Mouse (Mus musculus) testis, postnatal 14 days (tissue): ENCODE data around the gene 1500015O10Rik.

Experiments
- DNase-seq: peaks from one replicate; pipeline ENCODE4 v3.0.0; 2021; ENCODE audit warnings: low spot score

Gene 1500015O10Rik

DNA sequence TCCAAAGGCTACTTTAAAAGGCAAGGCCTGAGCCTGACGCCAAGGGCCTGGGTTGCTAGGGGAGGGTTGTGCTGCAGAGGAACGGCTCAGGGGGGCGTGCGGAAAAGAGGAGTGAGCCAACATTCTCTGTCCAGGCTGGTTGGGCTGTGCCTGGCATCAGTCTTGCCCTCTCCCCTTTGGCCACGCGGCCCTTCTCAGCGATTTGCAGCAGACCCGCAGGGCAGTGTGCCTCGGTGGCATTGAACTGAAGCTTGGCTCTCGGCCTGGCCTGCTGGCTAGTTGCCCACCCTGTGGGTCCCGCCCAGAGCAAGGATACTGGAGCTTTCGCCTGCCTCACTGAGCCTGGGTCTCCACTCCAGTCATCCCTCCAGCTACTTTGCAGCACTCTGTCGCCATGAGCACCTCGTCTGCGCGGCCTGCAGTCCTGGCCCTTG is at the start of gene 1500015O10Rik:
1500015O10Rik (plus strand) TSS at position 112 of the 434 bp plus-strand sequence.
- DNase-seq = peak; percentile 33

DNA sequence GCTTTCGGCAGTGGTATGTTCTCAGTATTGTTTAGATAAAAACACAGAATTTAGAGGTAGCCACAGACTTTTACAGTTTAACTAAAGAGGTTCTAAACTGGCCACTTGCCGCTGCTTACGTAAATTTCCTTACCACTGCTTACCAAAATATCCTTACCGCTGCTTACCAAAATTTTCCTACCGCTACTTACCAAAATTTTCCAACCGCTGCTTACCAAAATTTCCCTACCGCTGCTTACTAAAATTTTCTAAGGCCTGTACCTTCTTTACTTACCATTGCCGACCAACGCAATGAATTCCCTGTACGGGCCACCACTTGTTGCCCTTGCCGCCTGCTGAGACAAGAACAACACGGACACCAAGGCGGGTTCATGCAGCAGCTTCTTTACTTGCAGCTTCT is 40.4 kb upstream of the 1500015O10Rik start:
- DNase-seq = no peak

DNA sequence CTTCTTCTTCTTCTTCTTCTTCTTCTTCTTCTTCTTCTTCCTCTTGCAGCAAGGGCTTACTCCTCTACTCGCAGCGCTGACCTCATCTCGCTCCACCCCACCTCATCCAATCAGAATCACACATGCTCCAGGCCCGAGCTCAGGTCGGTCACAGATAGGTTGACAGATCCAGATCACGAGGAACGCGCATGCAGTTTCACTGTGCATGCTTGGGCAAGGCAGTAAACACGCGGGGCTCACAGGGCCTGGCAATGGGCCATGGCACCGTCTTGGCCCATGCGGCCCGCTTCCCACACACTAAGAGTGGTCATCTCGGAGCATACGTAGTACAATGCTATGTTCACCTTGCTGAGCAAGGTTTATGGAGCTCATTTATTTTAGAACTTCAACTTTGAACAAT is 39.9 kb upstream of the 1500015O10Rik start:
- no peak for DNase-seq

DNA sequence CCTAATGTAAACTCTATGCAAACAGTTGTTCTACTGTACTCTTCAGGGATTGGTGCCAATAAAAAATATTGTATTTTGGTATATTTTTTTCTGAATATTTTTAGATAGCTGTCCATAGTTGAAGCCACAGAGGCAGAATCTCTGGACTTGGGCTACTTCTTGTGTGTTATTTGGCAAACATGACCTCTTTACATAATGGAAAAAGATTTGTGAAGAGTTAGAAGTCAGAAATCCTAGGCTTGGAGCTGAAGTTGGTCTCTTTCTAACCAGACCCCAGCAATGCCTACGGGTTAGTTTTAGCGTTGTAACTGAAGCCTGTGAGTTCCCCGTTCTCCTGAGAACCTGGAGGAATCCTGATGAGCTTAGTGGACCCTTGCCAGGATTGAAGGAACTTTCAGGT is 36.3 kb upstream of the 1500015O10Rik start:
- DNase-seq = no peak

DNA sequence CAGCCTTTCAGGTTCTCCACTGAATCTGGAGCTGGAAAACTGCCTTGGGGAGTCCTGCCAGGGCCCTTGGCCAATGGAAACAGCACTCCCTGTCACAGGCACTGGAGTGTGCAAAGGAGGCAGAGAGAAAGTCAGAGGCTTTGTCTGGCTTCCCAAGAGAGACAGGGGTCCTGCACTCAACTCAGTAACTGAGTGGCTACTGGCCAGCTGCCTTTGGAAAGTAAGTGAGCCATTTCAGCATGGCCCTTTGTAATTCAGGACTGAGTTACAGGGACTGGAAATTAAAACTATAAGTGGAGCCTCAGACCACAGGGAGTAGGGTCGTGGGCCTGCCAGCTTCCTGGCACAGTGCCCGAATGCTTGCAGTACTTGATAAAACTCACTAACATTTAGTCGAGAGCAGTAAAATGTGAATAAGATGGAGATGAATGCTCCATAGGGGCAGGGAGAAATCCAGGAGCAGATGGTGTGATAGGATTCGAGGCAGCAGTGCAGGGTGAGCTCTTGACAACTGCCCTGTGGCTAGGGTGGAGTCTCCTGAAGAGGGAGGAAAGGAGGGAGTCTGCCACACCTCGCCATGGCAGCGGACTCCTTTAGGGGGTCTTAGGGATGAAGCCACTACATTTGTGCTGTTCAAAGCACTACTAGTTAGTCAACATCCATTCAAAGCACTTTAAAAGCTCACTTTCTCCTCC is 35.4 kb upstream of the 1500015O10Rik start:
- peak; percentile 83 for DNase-seq

DNA sequence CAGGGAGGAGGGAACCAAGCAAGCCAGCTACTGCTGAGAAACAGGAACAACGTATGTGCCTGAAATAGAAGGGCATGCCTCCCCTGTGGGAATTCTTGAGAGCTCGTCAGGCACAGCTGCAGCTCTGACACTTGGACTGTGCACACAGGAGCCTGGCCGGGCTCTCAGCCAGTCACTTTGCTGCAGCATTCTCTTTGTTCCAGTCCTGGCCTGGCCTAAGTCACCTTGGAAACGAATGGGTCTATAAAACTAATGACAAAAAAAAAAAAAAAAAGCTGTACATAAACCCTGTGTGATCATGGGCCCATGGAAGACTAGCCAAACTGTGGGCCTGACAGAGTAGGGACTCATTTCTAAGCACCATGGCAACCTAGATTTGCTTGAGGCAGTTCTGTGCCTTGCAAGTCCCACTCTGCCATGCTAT is 31.8 kb upstream of the 1500015O10Rik start:
- peak; percentile 14 for DNase-seq

DNA sequence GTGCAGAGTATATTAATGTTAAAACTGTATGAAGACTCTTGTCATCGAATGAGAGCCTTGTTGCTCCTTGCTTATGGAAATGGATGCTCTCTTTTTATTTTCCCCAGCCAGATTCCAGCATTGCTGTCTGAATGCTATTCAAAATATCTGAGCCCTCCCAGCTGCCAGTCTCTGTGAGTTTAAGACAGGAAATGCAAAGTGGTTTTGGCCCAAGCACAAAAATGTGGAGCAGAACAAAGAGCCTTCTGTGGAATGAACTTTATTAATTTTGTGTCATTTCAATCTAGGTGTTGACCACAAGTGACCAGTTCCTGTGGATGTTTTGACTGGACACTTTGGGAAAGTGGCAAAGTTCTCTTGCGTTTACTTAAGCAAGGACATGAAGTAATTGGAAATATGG is 15.6 kb upstream of the 1500015O10Rik start:
- no peak for DNase-seq

DNA sequence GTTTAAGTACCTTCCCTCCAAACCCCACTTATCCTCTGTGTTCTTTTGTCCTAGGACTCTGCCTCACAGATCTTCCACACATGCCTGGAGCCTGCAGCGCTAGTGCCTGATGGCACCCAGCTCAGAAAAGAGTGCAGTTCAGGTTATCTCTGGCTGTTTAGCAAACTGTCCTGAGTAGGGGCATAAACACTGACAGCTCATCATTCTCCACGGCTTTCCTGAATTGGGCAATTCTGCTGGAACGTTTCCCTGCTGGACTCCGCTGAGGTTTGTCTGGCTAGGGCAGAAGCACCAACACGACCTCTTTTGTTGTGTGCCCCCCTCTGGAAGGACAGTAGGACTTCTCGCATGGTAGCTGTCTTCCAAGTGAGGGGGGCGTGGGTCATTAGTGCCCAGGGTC is 12.4 kb upstream of the 1500015O10Rik start:
- no peak for DNase-seq

DNA sequence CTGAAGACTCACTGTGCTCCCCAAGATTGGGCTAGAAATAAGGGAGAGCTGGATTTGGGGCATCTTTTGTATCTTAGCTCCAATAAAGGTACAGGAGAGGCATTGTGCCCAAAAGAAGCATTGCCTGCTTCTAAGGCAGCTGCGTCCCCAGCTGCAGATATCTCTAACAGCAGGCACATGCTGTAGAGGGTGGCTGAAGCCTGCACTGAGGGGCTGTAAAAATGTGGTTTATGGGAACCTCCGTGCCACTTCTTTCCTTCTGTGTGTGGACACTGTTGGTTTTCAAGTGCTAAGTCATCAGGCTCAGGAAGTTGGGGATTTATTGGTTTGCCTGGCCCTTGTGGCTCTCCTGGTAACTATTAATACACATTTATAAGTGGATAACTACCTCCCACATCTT is 11.6 kb upstream of the 1500015O10Rik start:
- DNase-seq = no peak

DNA sequence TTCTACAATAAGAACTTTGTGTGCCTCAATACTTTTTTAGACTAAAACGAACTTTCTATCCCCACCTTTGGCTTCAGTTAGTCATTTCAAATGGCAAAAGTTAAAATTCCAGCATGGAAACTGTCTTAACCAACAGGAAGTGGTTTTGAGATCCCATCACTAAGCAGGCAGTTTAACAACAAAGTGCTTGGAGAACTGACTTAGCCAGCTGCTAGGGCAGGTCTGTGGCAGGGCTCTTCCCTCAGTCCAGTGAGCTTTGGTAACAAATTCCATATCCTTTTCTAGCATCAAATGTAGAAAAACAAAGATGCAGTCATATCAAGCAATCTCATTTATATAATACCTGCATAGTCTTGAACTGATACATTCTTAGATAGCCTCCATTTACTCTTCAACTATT is 7.9 kb upstream of the 1500015O10Rik start:
- DNase-seq = no peak

DNA sequence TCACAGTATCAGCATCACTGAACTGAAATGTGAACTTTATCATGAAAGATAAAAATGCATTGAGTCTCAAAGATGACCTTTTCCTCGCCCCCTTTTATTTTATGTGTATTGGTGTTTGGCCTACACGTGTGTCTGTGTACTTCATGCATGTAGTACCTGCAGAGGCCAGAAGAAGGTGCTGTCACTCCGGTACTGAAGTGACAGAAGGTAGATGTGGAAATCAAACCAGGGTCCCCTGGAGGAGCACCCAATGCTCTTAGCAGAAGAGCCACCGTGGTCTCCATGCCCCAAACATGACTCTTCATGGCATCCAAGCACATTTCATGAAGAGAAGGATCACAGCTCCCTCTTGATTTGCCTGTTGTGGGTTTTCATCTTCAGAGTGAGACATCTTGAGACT is 1.7 kb downstream of the 1500015O10Rik start:
- DNase-seq = no peak

DNA sequence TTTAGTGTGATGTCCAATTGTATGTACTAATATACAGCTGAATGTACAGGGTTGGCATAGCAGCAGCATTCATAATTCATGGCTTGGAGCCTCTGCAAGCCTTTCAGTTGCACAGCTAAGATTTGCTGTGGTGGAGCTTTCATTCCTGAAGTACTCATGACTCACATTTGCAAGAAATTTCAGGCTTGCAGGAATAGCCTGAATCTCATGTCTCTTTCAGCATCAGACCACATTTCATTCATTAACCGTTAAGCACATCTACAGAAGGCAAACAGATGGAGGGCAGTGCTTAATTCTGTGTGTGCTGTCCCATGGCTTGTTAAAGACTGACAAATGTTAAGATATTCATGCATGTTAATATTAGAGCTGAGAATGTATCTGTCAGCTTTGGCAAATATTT is 2.3 kb downstream of the 1500015O10Rik start:
- DNase-seq = no peak

DNA sequence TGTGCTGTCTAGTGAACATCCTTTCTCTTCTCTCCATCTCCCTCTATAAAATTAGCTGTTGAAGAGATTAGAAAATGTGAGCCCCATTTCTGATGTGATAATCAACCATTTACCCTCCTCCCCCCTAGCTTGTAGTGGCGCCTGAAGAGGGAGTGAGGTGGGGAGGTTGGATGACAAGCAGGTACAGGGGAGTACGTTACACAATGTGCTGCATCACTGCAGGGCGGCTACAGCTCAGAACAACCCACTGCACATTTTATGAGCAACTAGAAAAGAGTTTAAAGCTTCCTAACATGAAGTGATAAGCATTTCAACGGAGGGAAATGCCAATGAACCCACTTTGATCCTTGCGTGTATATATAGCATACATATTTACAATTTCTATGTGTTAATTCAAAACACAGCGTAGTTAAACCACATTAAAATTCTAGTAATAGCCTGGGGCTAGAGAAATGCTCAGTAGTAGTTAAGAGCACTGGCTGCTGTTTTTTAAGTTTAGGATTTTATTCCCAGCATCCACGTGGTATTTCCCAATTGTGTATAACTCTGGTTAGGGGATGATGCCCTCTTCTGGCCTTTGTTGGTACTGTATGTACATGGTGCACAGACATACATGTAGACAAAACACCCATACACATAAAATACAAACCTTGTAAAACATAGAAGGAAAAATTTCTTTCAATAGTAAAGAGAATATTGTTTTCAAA is 7.6 kb downstream of the 1500015O10Rik start:
- DNase-seq = peak; percentile 16

DNA sequence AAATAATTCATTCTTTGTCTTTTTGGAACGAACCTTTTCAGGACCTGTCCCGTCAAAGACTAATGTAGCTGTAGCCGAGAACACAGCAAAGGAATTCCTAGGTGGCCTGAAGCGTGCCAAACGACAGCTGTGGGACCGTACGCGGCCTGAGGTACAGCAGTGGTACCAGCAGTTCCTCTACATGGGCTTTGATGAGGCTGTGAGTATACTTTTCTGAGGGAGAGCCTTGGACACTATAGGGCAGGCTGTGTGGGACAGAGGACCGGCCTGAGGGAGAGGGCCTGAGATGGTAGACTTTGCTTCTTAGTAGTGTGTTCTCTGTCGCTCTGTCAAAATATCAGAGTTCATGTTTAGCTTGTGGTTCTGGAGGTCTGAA is 8.1 kb downstream of the 1500015O10Rik start:
- no peak for DNase-seq

DNA sequence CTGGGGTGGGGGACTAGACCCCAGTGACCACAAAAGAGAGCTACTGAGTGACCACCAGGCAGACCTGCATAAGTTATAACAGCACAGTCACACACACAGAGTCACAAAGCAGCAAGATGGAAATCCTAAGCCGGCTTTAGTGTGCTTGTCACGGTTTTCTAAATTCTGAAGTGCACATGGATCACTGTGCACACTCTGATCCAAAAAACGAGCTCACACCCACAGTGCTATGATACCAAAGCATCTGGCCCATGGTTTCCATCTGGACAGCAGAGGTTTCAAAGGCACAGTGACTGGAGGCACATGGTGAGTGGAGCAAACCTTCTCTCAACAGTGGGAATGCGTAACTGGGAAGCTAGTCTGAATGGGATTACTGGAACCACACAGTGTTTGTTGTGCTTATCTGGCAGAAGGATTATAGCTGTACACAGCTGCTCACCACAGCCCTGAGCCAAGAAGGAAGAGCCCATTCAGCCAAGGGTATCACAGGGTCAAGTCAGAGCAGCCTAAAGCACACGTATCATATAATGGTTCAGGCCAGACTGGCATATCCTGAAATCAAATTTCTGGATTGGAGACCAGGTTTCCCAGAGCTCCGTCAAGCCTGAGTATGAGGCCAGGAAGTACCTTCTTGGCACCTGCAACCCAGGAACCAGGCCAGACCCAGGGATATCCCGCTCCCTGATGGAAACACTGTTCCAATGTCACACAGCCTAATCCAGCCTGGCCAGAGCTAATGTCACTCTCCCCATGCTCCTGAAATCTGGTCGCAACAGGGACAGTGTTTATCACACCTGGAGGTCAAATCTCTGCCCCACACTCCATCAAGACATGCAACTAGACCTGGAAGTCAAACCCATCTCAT is 24.3 kb downstream of the 1500015O10Rik start:
- DNase-seq = no peak

DNA sequence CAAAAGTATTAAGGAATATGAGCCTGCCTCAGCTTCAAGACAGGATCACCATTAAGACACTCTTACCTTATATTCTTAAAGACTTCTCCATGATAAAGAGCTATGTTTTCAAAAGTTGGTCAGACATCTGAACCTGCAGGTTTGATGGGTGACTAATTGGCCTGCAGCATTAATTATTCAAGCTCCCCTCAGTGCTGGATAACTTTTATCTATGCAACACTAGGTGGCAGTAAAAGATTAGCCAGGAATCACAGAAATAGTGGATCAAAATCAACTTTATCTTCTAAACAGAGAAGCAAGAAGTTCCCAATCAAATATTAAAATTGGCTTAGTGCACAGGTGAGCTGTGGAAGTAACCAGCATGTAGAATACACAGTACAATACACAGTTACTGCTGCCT is 29.7 kb downstream of the 1500015O10Rik start:
- no peak for DNase-seq

DNA sequence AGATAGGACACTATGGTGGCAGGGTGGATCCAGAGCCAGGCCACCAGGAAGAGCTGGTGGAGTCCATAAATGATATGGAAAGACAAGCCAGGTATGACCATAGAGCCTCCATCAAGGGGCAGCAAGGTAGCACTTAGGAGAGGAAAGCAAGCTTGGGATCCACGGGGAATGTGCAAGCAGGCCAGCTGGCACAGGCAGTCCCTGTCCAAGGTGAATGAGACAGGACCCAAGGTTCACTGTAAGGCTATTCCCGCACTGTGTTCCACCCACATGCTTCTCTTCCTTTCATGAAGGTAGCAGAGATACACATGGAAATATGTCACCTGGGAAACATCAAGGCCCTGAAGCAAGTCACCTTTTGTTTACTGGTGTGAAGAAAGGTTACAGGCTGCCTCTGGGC is 34.1 kb downstream of the 1500015O10Rik start:
- DNase-seq = no peak

DNA sequence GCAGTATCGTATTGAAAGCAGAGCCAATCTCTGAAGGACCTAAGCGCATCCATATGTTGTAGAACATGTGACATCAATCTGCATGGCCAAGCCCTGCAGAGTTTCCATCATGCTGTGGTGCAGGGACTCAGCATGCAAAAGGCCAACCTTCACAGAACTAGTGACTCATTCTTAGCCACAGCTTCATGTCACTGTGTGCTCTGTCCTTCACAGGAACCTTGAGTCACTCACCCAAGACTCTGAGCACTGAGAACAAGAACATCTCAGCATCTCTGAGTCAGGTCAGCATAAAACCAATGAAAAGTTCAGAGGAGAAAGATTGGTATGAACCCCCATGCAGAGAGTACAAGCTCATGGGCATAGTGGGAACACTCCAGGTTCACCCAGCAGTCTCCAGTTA is 35.9 kb downstream of the 1500015O10Rik start:
- no peak for DNase-seq

DNA sequence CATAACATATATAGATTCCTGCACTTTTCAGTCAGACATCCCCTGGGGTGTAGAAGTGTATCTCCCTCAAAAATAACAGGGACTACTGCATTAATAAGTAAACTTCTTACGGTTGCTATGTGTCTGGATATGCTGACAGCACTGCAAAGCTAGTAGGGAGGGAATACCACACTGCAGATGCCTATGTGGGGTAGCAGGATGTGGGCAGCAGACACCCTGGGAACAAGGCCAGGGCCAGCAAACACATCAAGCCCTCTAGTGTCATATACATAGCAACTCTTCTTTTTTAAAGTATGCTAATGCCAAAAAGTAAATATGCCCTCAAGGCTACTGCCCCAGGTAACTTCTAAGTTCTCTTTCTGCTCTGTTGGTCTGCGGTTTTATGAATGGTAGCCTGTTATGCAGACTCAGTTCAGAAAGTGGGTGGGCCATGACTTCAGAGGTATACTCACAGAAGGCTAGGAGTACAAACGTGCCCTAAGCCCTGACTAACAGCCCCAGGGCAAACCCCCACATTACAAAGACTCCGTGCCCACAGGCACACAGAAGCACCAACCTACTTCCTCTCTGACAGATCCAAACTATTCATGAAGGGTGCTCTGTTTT is 38.1 kb downstream of the 1500015O10Rik start:
- no peak for DNase-seq

DNA sequence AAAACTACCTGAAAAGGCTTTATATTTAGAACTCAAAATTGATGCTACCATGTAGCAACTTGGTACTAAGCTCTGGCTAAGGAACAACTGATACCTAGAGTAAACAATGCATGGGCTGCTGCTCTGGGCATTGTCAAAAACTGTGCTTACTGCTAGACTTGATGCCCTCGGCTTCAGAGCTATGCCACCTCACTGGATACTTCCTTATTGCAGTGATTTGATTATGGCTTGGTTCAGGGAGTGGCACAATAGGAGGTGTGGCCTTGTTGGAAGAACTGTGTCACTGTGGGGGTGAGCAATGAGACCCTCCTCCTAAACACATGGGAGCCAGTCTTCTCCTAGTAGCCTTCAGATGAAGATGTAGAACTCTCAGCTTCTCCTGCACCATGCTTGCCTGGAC is 38.9 kb downstream of the 1500015O10Rik start:
- DNase-seq = no peak

DNA sequence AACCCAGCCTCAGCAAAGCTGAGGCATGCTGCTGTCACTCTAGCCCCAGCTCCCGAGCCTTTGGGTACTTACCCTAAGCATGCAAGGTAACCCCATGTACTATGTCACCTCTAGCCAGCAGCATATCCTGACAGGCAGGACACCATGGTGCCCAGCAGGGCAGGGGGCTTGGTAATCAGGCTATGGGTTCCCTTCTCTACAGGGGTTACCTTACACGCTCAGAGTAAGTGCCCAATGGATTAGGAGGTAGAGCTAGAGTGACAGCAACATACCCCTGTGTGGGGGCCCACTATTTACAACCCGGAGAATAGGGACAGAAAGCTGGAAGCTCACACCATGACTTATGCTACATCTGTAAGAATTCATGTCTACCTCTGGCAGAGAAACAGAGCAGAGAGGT is 39.6 kb downstream of the 1500015O10Rik start:
- DNase-seq = no peak

DNA sequence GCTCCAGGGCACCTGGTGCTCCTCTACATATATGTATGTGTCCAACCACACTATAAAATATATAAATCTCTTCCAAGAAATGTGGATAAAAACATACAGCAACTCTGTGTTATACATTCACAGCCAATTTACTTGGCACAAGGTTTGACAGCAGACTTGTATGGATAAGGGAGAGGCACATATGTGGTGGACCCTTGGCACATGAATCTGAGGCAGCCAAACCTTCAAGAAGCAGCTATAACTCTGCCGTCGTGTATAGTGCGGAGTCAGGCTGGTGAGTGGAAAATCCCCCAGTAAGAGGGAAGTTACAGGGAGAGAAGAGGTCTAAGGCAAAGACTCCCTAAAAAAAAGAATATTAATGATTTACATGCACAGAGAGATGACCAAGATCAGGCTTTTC is 42.3 kb downstream of the 1500015O10Rik start:
- no peak for DNase-seq
